Mouse (Mus musculus): Measurements from ENCODE around the gene Fgf4. TPM values are rescaled to one million over a fixed set of nuclear protein-coding genes. Genes with fewer than 3 reads are reported as not detected.

Fgf4 gene
- total RNA-seq, 2 experiments from 2014 or later, result not detected

DNA sequence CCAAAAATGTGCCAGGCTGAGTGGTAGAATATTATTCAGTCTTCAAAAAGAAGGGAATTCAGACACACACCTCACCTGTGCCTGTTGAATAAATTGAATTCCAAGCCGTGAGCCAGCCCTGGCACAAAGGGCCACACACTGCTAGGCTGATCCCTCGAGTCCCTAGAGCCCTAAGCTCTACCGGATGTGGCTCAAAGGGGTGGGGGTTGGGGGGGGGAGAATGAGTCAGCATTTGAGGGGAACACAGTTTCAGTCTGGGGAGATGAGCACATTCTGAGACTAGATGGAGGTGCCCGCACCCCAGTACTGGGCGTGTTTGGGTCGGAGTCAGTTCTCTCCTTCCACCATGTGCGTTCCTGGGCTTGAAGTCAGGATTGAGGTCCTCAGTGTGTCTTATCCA lies 10.0 kb downstream of the Fgf4 start:
- no peak for DNase-seq
- TF ChIP-seq CTCF (IDR thresholded peaks at IDR 0.05), result no peak
- intact Hi-C loops (cut with DNase I), result no loop called here
- H3K4me3 ChIP-seq, result no peak overlapping the region
- H3K27ac ChIP-seq, result no peak overlapping the region

DNA sequence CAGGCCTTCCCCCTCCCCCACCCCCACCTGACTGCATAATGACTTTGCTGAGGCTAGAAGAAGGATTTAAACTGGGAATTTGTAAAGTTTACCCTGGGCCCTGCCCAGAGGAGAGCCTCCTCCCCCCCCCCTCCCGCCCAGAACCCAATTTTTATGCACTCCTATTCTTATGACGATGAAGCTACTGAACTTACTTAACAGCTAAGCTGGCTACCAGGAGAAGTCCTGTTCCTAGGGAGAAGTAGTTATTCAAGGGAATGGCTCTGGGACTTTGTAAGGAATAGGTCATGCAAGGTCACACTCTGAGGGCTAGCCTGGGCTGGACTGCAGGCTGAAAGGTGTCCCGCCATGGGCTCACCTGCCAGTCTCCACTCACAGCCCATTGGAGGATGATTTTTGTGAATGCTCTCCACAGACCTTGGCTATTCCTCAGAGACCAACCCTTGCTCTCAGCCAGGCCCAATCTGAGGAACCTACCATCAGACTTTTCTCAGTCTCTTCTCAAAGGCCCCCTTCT lies 10.7 kb downstream of the Fgf4 start:
- no peak for DNase-seq
- H3K4me3 ChIP-seq, result no peak overlapping the region
- TF ChIP-seq CTCF (IDR thresholded peaks at IDR 0.05), result no peak
- no peak overlapping the region for H3K27ac ChIP-seq
- intact Hi-C loops (cut with DNase I), result no loop called here

GRCm38 (mm10) chr7:144858702-144859101 lies 11.5 kb downstream of the Fgf4 start:
- no peak for TF ChIP-seq CTCF (IDR thresholded peaks at IDR 0.05)
- DNase-seq, result no peak
- no peak overlapping the region for H3K4me3 ChIP-seq
- intact Hi-C loops (cut with DNase I), result no loop called here
- H3K27ac ChIP-seq, result no peak overlapping the region

- TF ChIP-seq CTCF (IDR thresholded peaks at IDR 0.05), result no peak
- Histone ChIP-seq H3K27ac (no peak overlapping the region), H3K4me3 (peak overlapping the region; percentile 40)
- DNase-seq, result no peak
- intact Hi-C loops (cut with DNase I), result no loop called here
Observed at GRCm38 (mm10) chr7:144861056-144861768, 14.0 kb downstream of the Fgf4 start.

GRCm38 (mm10) chr7:144861769-144862070 lies 14.6 kb downstream of the Fgf4 start:
- peak overlapping the region; percentile 40 for H3K4me3 ChIP-seq
- no peak for TF ChIP-seq CTCF (IDR thresholded peaks at IDR 0.05)
- no peak for DNase-seq
- H3K27ac ChIP-seq, result no peak overlapping the region
- intact Hi-C loops (cut with DNase I), result no loop called here

DNA sequence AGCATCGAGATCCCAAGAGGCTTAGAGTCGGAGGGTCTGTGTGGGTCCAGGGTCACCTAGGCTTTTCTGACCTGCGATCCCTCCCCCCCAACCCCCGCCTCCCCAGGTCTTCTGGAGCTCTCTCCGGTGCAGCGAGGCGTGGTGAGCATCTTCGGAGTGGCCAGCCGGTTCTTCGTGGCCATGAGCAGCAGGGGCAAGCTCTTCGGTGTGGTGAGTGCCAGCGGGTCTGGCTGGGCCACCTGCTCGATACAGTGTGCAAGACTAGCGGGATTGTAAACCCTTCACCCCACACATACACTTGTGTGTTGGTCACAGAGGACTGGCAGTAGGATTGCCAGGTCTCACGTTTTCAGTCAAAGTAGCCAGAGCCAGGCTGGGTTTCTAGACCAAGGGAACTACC lies 15.0 kb downstream of the Fgf4 start:
- TF ChIP-seq CTCF (IDR thresholded peaks at IDR 0.05), result no peak
- intact Hi-C loops (cut with DNase I), result no loop called here
- DNase-seq, result no peak
- Histone ChIP-seq H3K27ac (no peak overlapping the region), H3K4me3 (peak overlapping the region; percentile 40)

DNA sequence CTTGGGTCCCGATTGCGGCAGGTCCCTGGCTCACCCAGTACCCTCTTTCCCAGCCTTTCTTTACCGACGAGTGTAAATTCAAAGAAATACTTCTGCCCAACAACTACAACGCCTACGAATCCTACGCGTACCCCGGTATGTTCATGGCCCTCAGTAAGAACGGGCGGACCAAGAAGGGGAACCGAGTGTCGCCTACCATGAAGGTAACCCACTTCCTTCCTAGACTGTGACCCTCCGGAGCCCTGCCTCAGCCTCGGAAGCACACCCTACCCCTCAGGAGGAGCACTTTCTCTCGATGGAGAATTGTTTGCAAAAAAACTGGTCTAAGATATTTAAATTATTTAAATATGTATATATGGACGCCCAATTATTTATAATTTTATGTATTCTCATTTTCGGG lies 15.5 kb downstream of the Fgf4 start:
- no peak for TF ChIP-seq CTCF (IDR thresholded peaks at IDR 0.05)
- intact Hi-C loops (cut with DNase I), result no loop called here
- DNase-seq, result no peak
- Histone ChIP-seq H3K27ac (no peak overlapping the region), H3K4me3 (peak overlapping the region; percentile 7; the same call in 1 of the 2 replicates)

DNA sequence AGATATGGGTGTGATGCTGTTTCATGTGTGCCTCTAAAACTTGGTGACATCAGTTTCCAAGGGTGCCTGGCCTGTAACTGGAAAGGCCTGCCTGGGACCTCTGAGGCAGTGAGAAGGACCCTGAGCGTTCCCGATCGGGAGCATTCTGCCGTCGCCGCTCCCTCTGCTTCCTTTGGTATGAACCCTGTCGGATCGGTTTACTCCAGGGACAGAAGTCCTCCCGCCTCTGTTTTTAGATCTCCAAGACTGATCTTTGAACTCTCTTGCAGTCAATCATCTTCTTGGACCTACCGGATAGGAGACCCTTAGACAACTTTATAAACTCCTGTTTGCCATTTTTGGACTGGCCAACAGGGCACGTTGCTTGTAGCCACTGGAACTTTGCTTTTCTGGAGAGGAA lies 16.0 kb downstream of the Fgf4 start:
- Histone ChIP-seq H3K4me3 (no peak overlapping the region), H3K27ac (no peak overlapping the region)
- no peak for DNase-seq
- no peak for TF ChIP-seq CTCF (IDR thresholded peaks at IDR 0.05)
- intact Hi-C loops (cut with DNase I), result no loop called here

DNA sequence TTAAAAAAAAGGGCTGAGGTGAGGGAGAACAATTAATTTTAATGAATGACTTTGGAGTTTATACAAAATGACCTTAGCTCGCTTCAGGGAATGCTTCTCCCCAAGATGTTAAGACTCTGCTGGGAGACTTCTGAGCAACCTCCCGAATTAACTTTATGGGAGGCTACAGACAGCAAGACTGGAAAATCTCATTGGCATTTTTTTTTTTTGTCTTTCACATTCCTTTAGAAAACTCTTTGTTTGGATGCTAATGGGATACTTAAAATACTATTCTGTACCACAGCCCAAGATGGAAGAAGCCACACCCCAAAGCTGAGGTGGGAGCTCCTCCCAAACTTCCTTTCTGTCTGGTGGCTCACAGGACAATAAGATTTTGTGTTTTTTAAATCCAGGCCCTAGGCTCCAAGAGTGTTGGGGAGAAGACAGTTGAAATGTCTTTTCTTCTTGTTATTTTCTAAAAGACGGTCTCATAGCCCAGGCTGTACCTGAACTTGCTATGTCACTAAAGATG lies 17.0 kb downstream of the Fgf4 start:
- no peak for DNase-seq
- Histone ChIP-seq H3K4me3 (no peak overlapping the region), H3K27ac (no peak overlapping the region)
- intact Hi-C loops (cut with DNase I), result no loop called here
- TF ChIP-seq CTCF (IDR thresholded peaks at IDR 0.05), result no peak

- no peak for DNase-seq
- no peak overlapping the region for H3K27ac ChIP-seq
- no peak overlapping the region for H3K4me3 ChIP-seq
- no peak for TF ChIP-seq CTCF (IDR thresholded peaks at IDR 0.05)
- intact Hi-C loops (cut with DNase I), result no loop called here
Observed at GRCm38 (mm10) chr7:144867161-144867560, 20.0 kb downstream of the Fgf4 start.

DNA sequence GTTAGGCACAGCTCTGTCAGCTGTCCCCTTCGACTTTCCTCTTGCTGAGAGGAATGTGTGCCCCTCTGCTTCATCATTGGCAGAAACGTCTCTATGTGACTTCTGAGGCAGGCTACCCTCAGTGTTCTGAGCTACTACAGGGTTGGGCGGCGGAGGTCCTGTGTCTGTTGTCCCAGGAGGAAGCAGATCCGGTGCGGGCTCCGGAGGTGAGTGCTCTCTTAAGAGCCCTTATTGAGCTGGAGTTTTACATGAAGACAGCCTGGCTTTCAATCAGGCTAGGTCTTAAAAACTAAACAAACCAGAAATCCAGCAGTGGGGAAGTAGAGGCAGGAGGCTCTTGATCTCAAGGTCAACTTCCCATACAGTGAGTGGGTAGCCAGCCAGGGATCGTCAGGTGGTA lies 20.4 kb downstream of the Fgf4 start:
- Histone ChIP-seq H3K27ac (no peak overlapping the region), H3K4me3 (no peak overlapping the region)
- TF ChIP-seq CTCF (IDR thresholded peaks at IDR 0.05), result no peak
- DNase-seq, result no peak
- intact Hi-C loops (cut with DNase I), result no loop called here

DNA sequence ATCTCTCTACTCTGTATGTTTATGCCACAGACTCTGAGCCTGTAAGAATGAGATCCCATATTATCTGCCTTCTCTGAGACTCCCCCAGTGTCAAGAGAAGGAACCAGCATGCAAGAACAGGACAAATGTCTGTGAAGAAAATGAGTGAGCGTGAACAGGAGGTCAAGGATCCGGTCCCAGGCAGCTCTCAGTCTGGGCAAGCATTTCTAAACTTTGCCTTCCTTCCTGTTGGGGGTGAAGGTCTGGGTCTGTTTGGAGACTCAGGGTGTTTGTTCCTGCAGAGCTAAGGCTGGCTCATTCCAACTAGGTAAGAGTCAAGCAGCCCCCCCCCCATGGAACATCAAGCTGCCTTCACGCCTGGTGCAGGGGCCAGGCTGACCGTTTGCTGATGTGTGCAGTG lies 25.3 kb downstream of the Fgf4 start:
- intact Hi-C loops (cut with DNase I), result no loop called here
- Histone ChIP-seq H3K4me3 (no peak overlapping the region), H3K27ac (no peak overlapping the region)
- no peak for DNase-seq
- TF ChIP-seq CTCF (IDR thresholded peaks at IDR 0.05), result no peak

- intact Hi-C loops (cut with DNase I), result no loop called here
- Histone ChIP-seq H3K27ac (no peak overlapping the region), H3K4me3 (no peak overlapping the region)
- no peak for DNase-seq
- no peak for TF ChIP-seq CTCF (IDR thresholded peaks at IDR 0.05)
Observed at GRCm38 (mm10) chr7:144873160-144873559, 26.0 kb downstream of the Fgf4 start.

DNA sequence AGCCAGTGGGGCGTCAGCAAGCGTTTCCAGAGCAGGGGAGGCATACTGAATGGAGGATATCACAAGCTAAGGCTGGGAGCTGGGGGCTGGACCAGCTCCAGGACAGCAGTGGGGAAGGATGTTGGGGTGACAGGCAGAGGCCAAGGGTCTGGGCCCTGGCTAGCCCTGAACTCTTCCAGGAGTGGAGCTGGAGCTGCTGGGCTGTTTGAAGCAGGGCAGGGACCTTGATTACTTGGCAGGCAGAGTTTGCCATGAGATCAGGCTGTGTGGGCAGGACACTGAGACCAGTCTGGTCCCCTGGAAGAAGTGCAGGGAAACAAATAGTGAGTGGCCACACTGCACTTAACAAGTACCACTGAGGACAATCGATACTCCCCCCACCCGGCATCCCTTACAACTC lies 27.1 kb downstream of the Fgf4 start:
- no peak overlapping the region for H3K4me3 ChIP-seq
- intact Hi-C loops (cut with DNase I), result no loop called here
- no peak for TF ChIP-seq CTCF (IDR thresholded peaks at IDR 0.05)
- H3K27ac ChIP-seq, result no peak overlapping the region
- no peak for DNase-seq
